Mouse (Mus musculus): ENCODE measurements at regions not wholly inside any gene's neighbourhood (a gene's known extent, or its start where the extent isn't known, plus 50 kb on each side); places are given as distances from the start of the nearest gene placed in this dataset.

DNA sequence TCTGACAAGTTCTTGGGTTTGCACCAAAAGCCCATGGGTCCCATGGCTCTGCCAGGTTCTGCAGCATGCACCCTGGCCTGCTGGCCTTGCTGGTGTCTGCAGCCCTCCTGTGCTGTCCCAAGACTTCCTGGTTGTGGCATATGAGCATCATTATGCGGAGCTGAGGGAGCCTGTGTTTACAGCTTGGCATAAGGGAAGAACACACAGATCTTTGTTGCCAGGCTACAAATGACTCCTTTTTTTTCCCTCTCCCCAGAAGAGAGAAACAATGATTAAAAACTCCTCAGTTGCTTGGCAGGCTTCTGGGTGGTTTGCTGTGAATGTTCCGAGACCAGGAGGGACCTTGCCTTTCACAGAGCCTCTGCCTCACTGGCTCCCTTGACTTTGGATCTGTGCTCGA is 323.6 kb upstream of the Zmiz1 start:
- no peak overlapping the region for H3K27ac ChIP-seq
- H3K36me3 ChIP-seq: no peaks in the 10 kb centered on the region
- no peak overlapping the region for H3K4me2 ChIP-seq
- no peaks in the 10 kb centered on the region for H3K27me3 ChIP-seq
- H3K4me1 ChIP-seq: peaks cover 10% of the 10 kb centered on the region
- WGBS: 83% methylated on average over 3 of the region's 3 CpGs
- no peak overlapping the region for H3K9ac ChIP-seq
- H3K9me3 ChIP-seq (replicated peaks): no peaks in the 10 kb centered on the region
- no peak overlapping the region for H3K4me3 ChIP-seq (replicated peaks)
- ATAC-seq (replicated peaks; ENCODE audit: low FRiP score): no peak

DNA sequence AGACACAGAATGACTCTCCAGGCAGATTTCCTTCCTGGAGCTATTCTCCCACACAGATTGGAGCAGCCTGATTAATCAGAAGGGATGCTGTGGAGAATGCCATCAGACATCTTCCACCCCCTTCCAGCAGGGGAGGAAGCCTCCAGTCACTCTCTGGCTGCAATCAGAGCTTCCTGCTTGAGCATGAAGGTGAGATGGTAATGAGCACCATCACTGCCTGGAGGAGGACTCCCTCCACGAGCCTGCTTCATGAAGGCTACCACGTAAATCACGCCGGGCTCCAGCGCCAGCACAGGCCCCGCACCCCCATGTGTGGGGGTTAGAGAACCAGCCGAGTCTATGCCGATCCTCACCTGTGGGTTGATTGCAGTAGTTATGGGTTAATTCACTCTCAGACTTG is 321.7 kb upstream of the Zmiz1 start:
- Histone ChIP-seq H3K27ac (no peak overlapping the region), H3K27me3 (no peaks in the 10 kb centered on the region), H3K36me3 (no peaks in the 10 kb centered on the region), H3K9ac (no peak overlapping the region), H3K9me3 (replicated peaks) (no peaks in the 10 kb centered on the region), H3K4me1 (peaks cover 21% of the 10 kb centered on the region), H3K4me2 (no peak overlapping the region), H3K4me3 (replicated peaks) (no peak overlapping the region)
- WGBS: 59% methylated on average over 8 of the region's 8 CpGs
- no peak for ATAC-seq (replicated peaks; ENCODE audit: low FRiP score)

DNA sequence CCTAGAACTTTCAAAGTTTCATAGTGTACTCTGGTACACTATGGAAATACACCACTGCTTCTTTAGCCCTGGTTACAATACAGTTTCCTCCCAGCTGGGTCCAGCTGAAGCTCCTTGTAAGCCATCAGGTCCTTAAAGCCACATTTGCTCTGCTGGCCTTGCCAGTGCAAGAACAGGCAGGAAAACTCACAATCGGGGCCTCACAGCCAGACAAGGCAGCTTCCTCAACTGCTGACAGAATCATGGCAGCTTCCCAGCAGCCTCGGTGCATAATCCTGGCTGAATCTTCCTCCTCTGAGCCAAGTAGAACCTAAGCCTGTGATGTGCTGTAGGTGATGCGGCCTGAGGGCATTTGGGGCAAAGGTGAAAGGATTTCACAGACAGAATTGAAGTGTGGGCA is 320.5 kb upstream of the Zmiz1 start:
- WGBS: 57% methylated on average over 3 of the region's 3 CpGs
- H3K27me3 ChIP-seq: no peaks in the 10 kb centered on the region
- no peak overlapping the region for H3K9ac ChIP-seq
- H3K9me3 ChIP-seq (replicated peaks): no peaks in the 10 kb centered on the region
- no peak overlapping the region for H3K4me3 ChIP-seq (replicated peaks)
- H3K36me3 ChIP-seq: no peaks in the 10 kb centered on the region
- no peak overlapping the region for H3K4me2 ChIP-seq
- peaks cover 21% of the 10 kb centered on the region for H3K4me1 ChIP-seq
- no peak for ATAC-seq (replicated peaks; ENCODE audit: low FRiP score)
- no peak overlapping the region for H3K27ac ChIP-seq

DNA sequence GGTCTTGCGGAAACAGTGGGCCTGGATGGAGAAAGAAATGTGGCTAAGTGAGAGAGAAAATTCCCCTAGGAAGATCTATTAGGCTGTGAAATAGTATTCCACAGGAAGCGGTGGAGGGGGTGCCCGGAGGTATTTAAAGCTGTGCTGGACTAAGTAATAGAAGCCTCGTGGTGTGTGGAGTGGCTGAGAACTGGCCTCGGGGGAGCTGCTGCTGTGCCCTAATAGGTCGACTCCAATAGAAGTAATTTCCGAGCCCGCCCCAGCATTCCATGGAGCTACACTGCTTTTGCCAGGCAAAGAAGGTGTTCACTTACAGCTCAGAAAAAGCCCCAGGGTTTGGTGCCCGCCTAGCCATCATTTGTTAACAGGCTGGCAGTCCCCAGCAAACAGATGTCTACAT is 317.1 kb upstream of the Zmiz1 start:
- peak overlapping the region; percentile 75 for H3K27ac ChIP-seq
- peak; percentile 86 for ATAC-seq (replicated peaks; ENCODE audit: low FRiP score)

DNA sequence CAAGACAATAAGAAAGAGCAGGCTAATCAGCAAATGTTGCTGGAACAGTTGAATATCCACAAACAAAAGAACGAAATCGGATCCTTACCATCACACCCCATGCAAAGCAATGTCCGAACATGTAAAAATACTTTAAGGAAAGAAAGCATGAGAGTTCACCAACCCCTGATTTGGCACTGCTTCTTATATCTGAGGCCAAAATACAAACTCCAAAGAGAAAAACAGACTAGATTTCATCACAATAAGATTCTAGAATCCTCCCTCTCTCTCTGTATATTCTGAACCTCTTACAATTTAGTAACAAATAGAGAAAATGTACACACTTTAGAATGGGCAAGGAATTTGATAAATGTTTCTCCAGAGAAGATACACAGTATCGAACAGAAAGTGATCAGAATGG is 315.9 kb upstream of the Zmiz1 start:
- Histone ChIP-seq H3K36me3 (no peaks in the 10 kb centered on the region), H3K4me1 (peaks cover 15% of the 10 kb centered on the region), H3K27ac (no peak overlapping the region), H3K9me3 (replicated peaks) (no peaks in the 10 kb centered on the region), H3K9ac (no peak overlapping the region), H3K4me2 (no peak overlapping the region), H3K4me3 (replicated peaks) (no peak overlapping the region), H3K27me3 (no peaks in the 10 kb centered on the region)
- WGBS: 78% methylated on average over 4 of the region's 4 CpGs
- ATAC-seq (replicated peaks; ENCODE audit: low FRiP score): no peak

More for the DNA sequence above, 317.1 kb upstream of the Zmiz1 start:
- no peak overlapping the region for H3K4me3 ChIP-seq (replicated peaks)
- no peak overlapping the region for H3K4me2 ChIP-seq
- H3K27me3 ChIP-seq: no peaks in the 10 kb centered on the region
- H3K9ac ChIP-seq: no peak overlapping the region
- H3K9me3 ChIP-seq (replicated peaks): no peaks in the 10 kb centered on the region
- 12% methylated on average over 9 of the region's 9 CpGs for WGBS
- no peaks in the 10 kb centered on the region for H3K36me3 ChIP-seq
- peaks cover 21% of the 10 kb centered on the region for H3K4me1 ChIP-seq

DNA sequence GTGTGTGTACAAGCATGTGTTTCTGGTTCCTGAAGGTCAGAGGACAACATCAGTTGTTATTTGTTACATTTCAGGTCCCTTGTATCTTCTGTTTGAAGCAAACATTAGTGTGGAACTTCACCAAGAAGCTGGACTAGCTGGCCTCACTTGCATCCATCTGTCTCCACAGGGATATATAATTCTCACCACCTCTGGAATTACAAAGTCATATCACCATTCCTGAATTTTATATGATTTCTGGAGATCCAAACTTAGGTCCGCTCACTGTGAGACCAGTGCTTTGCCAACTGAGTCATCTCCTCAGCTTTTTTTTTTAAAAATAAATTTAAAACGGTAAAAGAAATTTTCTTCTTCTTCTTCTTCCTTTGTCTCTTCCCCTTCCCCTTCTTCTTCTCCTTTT is 311.3 kb upstream of the Zmiz1 start:
- ATAC-seq (replicated peaks; ENCODE audit: low FRiP score): no peak

DNA sequence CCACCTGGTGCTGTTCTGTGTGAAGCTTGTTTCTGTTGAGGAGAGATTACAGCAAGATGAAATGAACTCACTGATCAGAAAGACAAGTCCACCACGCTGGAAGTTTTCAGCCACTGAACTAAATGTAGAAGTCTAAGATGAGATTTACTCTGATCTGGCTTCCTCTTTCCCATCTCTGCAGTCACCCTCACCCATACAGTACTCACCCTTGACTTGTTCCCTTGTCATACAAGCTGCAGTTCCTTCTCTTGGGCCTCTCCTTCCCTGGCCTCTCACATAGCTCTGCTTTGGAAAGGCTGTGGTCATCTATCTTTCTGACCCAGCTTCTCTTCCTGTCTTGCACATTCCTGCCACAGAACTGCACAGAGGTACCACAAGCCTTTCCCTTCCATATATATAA is 308.0 kb upstream of the Zmiz1 start:
- Histone ChIP-seq H3K4me3 (replicated peaks) (no peak overlapping the region), H3K4me1 (peaks cover 9% of the 10 kb centered on the region; the same call in 1 of the 2 replicates), H3K4me2 (no peak overlapping the region), H3K9me3 (replicated peaks) (no peaks in the 10 kb centered on the region), H3K9ac (no peak overlapping the region), H3K27me3 (no peaks in the 10 kb centered on the region), H3K27ac (no peak overlapping the region), H3K36me3 (no peaks in the 10 kb centered on the region)
- no peak for ATAC-seq (replicated peaks; ENCODE audit: low FRiP score)
- WGBS: 91% methylated on average over 1 of the region's 1 CpGs

More for the DNA sequence above, 311.3 kb upstream of the Zmiz1 start:
- no peak overlapping the region for H3K4me3 ChIP-seq (replicated peaks)
- no peak overlapping the region for H3K9ac ChIP-seq
- no peaks in the 10 kb centered on the region for H3K27me3 ChIP-seq
- H3K36me3 ChIP-seq: no peaks in the 10 kb centered on the region
- no peak overlapping the region for H3K4me2 ChIP-seq
- H3K9me3 ChIP-seq (replicated peaks): no peaks in the 10 kb centered on the region
- no peaks in the 10 kb centered on the region for H3K4me1 ChIP-seq
- H3K27ac ChIP-seq: no peak overlapping the region
- 89% methylated on average over 2 of the region's 2 CpGs for WGBS

DNA sequence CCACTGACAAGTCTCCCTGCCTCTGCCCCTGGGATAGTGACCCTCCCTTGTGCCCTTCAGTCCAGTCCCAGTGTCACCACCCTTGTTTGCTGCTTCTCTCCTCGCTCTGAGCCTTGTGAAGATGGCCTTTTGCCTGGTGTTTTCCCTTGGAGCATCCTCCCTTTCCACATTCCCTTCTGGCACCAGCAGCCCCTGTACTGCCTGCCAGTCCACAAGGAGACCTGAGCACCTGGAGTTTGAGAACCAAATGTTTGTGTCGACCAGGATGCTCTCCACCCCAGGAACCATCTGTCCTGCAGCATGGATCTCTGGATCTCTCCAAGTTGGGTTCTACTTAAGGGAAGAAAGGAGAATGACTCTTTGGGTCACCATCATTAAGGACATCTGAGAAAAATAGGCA is 307.5 kb upstream of the Zmiz1 start:
- no peak overlapping the region for H3K27ac ChIP-seq
- no peak overlapping the region for H3K4me2 ChIP-seq
- no peak for ATAC-seq (replicated peaks; ENCODE audit: low FRiP score)
- H3K36me3 ChIP-seq: no peaks in the 10 kb centered on the region
- H3K9me3 ChIP-seq (replicated peaks): no peaks in the 10 kb centered on the region
- H3K4me3 ChIP-seq (replicated peaks): no peak overlapping the region
- H3K4me1 ChIP-seq: peaks cover 14% of the 10 kb centered on the region; the same call in 1 of the 2 replicates
- WGBS: 80% methylated on average over 2 of the region's 2 CpGs
- no peaks in the 10 kb centered on the region for H3K27me3 ChIP-seq
- no peak overlapping the region for H3K9ac ChIP-seq

DNA sequence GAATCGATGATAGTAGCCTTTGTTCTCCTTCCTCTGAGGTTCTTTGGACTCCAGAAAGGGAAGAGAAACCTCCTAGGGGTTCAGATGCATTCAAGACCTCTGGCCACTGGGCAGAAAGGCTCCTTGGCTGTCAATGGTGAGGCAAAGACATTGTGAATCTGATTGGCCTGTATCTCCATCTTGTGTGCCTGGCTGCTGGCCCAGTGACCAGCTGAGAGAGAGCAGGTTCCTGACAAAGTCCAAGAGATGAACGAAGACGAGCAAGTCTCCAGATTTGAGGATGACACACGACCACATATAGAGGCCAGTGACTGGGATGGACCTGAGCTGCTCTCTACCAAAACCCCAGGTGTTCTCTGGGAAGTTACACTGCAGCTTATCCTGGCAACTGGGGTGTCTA is 305.4 kb upstream of the Zmiz1 start:
- Histone ChIP-seq H3K27me3 (no peaks in the 10 kb centered on the region), H3K27ac (no peak overlapping the region), H3K9me3 (replicated peaks) (no peaks in the 10 kb centered on the region), H3K36me3 (no peaks in the 10 kb centered on the region), H3K4me2 (no peak overlapping the region), H3K9ac (no peak overlapping the region), H3K4me1 (peaks cover 15% of the 10 kb centered on the region; the same call in 1 of the 2 replicates), H3K4me3 (replicated peaks) (no peak overlapping the region)
- WGBS: 87% methylated on average over 4 of the region's 4 CpGs
- no peak for ATAC-seq (replicated peaks; ENCODE audit: low FRiP score)

DNA sequence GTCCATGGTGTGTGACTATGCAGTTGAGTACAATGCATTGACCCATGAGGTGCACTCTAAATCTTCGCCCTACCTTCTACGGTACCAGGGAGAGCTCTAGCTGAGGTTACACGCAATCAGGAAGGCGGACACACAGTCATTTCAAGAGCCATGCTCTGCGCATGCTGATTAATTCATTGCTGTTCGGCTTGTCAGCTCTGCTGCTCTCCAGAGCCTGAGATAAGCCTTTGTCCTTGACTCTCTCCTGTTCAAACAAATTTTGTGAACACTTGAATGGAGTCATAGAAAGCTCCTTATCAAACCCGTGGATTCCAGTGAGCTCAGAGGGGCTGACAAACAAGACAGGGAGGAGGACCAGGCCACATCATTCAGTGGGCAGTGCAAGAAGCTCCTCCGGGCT is 304.8 kb upstream of the Zmiz1 start:
- Histone ChIP-seq H3K27ac (no peak overlapping the region), H3K4me1 (peaks cover 15% of the 10 kb centered on the region; the same call in 1 of the 2 replicates), H3K4me2 (no peak overlapping the region), H3K9ac (no peak overlapping the region), H3K4me3 (replicated peaks) (no peak overlapping the region), H3K27me3 (no peaks in the 10 kb centered on the region), H3K9me3 (replicated peaks) (no peaks in the 10 kb centered on the region), H3K36me3 (no peaks in the 10 kb centered on the region)
- 86% methylated on average over 8 of the region's 8 CpGs for WGBS
- ATAC-seq (replicated peaks; ENCODE audit: low FRiP score): no peak

DNA sequence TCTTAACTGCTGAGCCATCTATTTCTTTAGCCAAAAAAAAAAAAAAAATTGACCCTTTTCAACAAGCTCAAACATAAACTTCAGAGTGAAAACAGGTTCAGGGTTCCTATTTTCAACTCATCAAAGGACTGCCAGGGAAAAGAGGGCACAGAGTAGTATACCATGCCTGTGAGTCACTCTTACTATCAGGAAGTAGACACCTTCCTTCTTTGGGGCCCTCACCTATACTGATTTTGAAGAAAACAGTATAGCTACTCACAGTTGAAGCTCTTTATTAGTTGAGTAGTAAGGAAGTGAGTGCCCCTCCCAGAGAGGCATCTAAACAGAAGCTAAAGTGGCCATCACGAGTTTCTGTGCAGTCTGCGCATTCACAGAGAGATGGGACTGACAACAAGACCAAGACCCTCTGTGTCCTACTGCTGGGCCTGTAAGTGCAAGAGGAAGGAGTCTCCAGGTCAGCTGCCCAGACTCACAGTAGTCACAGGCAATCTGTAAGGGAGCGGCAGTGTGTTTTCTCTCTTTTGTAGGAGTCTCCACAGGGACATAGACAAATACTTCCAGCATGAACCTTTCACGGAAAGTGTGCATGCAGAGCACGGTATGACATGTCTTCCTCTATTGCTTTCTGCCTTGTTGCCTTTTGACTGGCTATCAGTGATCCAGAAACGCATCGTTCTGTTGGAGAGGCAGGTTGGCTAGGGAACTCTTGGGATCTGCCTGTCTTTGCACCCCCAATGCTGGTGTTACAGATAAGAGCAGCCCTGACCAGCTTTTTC is 303.8 kb upstream of the Zmiz1 start:
- ATAC-seq (replicated peaks; ENCODE audit: low FRiP score): no peak
- H3K4me3 ChIP-seq (replicated peaks): no peak overlapping the region
- no peaks in the 10 kb centered on the region for H3K9me3 ChIP-seq (replicated peaks)
- H3K4me2 ChIP-seq: no peak overlapping the region
- 65% methylated on average over 7 of the region's 7 CpGs for WGBS
- H3K36me3 ChIP-seq: no peaks in the 10 kb centered on the region
- H3K4me1 ChIP-seq: peaks cover 15% of the 10 kb centered on the region; the same call in 1 of the 2 replicates
- no peak overlapping the region for H3K27ac ChIP-seq
- H3K27me3 ChIP-seq: no peaks in the 10 kb centered on the region
- no peak overlapping the region for H3K9ac ChIP-seq

DNA sequence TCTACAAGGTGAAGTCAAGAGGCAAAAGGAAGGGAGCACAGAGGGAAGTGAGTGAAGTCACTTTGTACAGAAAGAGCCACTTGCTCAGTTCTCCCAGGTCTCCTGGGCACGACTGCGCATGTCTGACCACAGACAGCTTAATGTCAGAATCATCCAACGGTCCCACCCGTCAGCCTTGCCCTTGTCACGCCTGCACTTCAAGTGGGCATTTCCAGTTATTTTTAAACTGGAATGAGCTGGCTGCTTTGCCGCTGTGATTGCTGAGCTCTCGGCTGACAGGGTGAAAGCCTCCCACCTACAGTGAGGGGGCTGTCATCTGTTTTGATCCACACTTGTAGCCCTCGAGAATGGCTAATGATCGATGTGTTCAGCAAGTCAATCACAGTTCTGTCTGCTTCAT is 302.8 kb upstream of the Zmiz1 start:
- Histone ChIP-seq H3K4me2 (no peak overlapping the region), H3K36me3 (no peaks in the 10 kb centered on the region), H3K27me3 (no peaks in the 10 kb centered on the region), H3K9me3 (replicated peaks) (no peaks in the 10 kb centered on the region), H3K4me3 (replicated peaks) (no peak overlapping the region), H3K27ac (no peak overlapping the region), H3K4me1 (peaks cover 15% of the 10 kb centered on the region; the same call in 1 of the 2 replicates), H3K9ac (no peak overlapping the region)
- no peak for ATAC-seq (replicated peaks; ENCODE audit: low FRiP score)
- 51% methylated on average over 9 of the region's 9 CpGs for WGBS

Measured in kidney, embryonic 15.5 days (tissue).